Mouse (Mus musculus): ENCODE results near the gene Akna. TPM values are rescaled to one million over a fixed set of nuclear protein-coding genes. Genes with fewer than 3 reads are reported as not detected.
A peak's percentile ranks its signal among the peaks of the same experiment; 100 is the strongest.

Gene Akna
- polyA plus RNA-seq, 1 experiment from 2014 or later = 16.8 TPM

DNA sequence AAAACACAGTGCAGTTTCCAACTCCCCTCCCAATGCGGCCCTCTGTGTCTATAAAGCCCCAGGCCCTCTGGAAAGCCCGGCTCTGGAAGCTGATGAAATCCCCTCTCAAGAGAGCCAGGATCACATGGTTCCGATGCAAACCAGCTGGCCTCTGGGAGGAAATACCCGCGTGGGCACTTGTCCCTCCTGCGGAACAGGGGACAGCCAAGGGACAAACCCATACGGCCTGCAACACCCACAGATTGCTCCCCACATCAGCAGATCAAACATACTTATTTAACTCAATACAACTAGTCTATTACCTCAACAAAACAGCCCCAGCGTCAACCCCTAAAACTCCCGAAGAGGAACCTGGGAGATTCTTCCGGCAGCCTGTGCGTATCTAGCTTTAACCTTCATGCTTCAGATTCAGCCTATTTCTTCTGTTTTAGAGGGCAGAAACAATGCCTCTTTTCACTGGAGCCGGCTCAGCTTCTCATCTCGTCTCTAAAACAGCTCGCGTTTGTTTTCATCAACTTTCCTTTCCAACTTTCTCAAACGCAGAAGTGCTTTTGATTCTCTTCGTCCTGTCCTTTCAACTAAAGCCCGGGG lies 6.3 kb upstream of the Akna start:
- no peaks in the 10 kb centered on the region for H3K36me3 ChIP-seq
- no peak for ATAC-seq (ENCODE audit: low FRiP score, low read depth)
- peak overlapping the region; percentile 85 for H3K4me2 ChIP-seq (replicated peaks)
- WGBS = 4% methylated on average over 18 of the region's 18 CpGs
- peak overlapping the region; percentile 56 for H3K4me3 ChIP-seq
- peaks cover 39% of the 10 kb centered on the region for H3K4me1 ChIP-seq
- no peaks in the 10 kb centered on the region for H3K9me3 ChIP-seq
- peak overlapping the region; percentile 73 for H3K27ac ChIP-seq (replicated peaks)
- H3K9ac ChIP-seq (replicated peaks) = peak overlapping the region; percentile 48
- H3K27me3 ChIP-seq = peaks cover 5% of the 10 kb centered on the region; the same call in 1 of the 2 replicates

DNA sequence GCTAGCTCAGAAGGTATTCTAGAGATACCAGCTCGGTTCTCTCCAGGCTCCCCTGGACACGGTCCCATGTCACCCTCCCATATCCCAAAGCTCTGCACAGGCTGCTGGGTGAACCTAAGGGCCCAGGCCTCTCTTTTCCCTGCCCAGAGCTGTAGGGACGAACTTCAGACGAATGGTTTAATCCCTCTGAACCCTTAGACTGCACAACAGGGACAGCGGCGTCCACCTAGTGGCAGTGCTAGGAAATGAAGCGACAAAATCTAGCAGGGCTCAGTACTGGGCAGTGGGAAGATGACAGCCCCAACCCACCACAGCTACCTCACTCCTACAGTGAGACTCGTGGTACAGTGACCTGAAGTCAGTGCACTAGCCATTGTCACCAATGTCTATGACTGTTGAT lies 5.5 kb upstream of the Akna start:
- Histone ChIP-seq H3K36me3 (no peaks in the 10 kb centered on the region), H3K4me3 (peak overlapping the region; percentile 56), H3K27ac (replicated peaks) (peak overlapping the region; percentile 27; the same call in 1 of the 2 replicates), H3K27me3 (peaks cover 5% of the 10 kb centered on the region; the same call in 1 of the 2 replicates), H3K9me3 (no peaks in the 10 kb centered on the region), H3K4me2 (replicated peaks) (peak overlapping the region; percentile 85), H3K9ac (replicated peaks) (no peak overlapping the region; the same call in 1 of the 2 replicates), H3K4me1 (peaks cover 47% of the 10 kb centered on the region)
- 5% methylated on average over 8 of the region's 8 CpGs for WGBS
- peak; percentile 53 for ATAC-seq (ENCODE audit: low FRiP score, low read depth)

GRCm38 (mm10) chr4:63408247-63408646 lies 5.1 kb upstream of the Akna start:
- no peaks in the 10 kb centered on the region for H3K9me3 ChIP-seq
- 0 out of 2 replicates have a peak, but pooled peaks have one; percentile 0 for ATAC-seq (ENCODE audit: low FRiP score, low read depth)
- H3K27me3 ChIP-seq = peaks cover 5% of the 10 kb centered on the region; the same call in 1 of the 2 replicates
- H3K4me1 ChIP-seq = peaks cover 51% of the 10 kb centered on the region
- no peak overlapping the region; the same call in 1 of the 2 replicates for H3K9ac ChIP-seq (replicated peaks)
- peak overlapping the region; percentile 85 for H3K4me2 ChIP-seq (replicated peaks)
- WGBS = 76% methylated on average over 7 of the region's 7 CpGs
- H3K4me3 ChIP-seq = peak overlapping the region; percentile 56
- H3K27ac ChIP-seq (replicated peaks) = peak overlapping the region; percentile 27; the same call in 1 of the 2 replicates
- no peaks in the 10 kb centered on the region for H3K36me3 ChIP-seq

GRCm38 (mm10) chr4:63405683-63406082 lies 2.5 kb upstream of the Akna start:
- Histone ChIP-seq H3K9me3 (no peaks in the 10 kb centered on the region), H3K4me1 (peaks cover 71% of the 10 kb centered on the region), H3K4me3 (no peak overlapping the region), H3K36me3 (no peaks in the 10 kb centered on the region), H3K27me3 (no peaks in the 10 kb centered on the region; the same call in 1 of the 2 replicates), H3K9ac (replicated peaks) (no peak overlapping the region), H3K27ac (replicated peaks) (peak overlapping the region; percentile 50; the same call in 1 of the 2 replicates), H3K4me2 (replicated peaks) (no peak overlapping the region)
- ATAC-seq (ENCODE audit: low FRiP score, low read depth) = no peak
- WGBS = 53% methylated on average over 4 of the region's 4 CpGs

DNA sequence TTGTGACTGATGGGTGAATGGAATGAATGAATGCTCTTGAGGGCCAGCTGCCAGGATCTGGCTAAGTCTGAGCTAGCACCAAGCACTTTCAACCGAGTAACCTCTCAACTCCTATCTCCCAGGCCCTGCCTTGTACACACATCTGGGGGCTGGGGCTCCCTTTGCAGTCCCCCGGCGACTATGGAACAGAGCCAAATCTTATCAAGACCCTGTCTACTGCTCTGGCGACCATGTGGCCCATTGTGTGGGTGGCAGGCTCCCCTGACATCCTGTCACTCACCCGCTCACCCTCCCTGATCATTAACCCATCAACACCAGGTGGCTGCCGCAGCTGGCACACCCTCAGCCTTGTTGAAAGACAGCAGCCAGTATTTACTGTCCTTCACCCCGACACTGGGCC lies 1.9 kb upstream of the Akna start:
- no peak overlapping the region for H3K4me3 ChIP-seq
- peak; percentile 4; the same call in 1 of the 2 replicates for ATAC-seq (ENCODE audit: low FRiP score, low read depth)
- no peaks in the 10 kb centered on the region for H3K9me3 ChIP-seq
- H3K9ac ChIP-seq (replicated peaks) = no peak overlapping the region
- WGBS = 37% methylated on average over 7 of the region's 7 CpGs
- no peak overlapping the region for H3K4me2 ChIP-seq (replicated peaks)
- H3K27me3 ChIP-seq = no peaks in the 10 kb centered on the region; the same call in 1 of the 2 replicates
- peak overlapping the region; percentile 50; the same call in 1 of the 2 replicates for H3K27ac ChIP-seq (replicated peaks)
- H3K36me3 ChIP-seq = no peaks in the 10 kb centered on the region
- H3K4me1 ChIP-seq = peaks cover 73% of the 10 kb centered on the region

DNA sequence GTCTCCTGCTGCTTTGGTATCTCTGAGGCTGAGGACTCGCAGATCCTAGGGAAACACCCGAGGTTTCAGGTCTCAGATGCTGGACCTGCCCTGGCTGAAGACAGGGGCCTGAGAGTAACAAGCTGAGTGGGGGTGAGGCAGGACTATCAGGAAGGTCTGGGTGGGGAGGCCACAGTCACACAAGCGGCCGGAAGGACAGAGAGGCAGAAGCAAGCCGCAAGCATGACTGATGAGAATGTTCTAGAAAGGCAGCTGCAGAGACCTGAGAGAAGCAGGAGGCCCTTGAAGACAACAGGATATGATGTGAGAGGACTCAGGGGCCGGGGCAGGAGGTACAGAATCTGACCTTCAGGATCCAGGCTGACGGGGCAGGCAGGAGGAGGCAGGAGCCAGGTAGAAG lies 1.1 kb upstream of the Akna start:
- ATAC-seq (ENCODE audit: low FRiP score, low read depth) = no peak
- peaks cover 79% of the 10 kb centered on the region for H3K4me1 ChIP-seq
- no peak overlapping the region for H3K9ac ChIP-seq (replicated peaks)
- H3K27ac ChIP-seq (replicated peaks) = no peak overlapping the region
- H3K9me3 ChIP-seq = no peaks in the 10 kb centered on the region
- H3K4me2 ChIP-seq (replicated peaks) = no peak overlapping the region
- H3K27me3 ChIP-seq = no peaks in the 10 kb centered on the region; the same call in 1 of the 2 replicates
- no peak overlapping the region for H3K4me3 ChIP-seq
- WGBS = 88% methylated on average over 7 of the region's 7 CpGs
- no peaks in the 10 kb centered on the region for H3K36me3 ChIP-seq

DNA sequence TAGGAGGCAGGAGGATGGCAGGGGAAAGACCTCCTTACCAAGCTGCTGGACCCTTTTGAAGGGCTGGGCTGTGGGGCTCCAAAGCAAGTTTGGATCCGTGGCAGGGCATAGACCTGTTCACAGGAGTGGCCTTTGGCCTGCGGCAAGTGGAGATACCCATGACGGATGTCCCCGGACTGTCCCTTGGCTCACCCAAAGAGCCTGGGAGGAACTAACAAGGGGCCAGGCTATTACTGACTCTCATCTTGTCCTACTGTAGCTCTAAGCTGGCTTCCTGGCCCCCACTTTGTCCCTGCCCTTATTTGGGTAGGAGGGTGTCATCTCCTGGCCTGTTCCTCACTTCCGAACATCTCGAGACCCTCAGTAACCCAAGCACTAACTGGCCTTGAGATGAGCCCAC lies 596 bp downstream of the Akna start:
- ATAC-seq (ENCODE audit: low FRiP score, low read depth) = peak; percentile 2
- peaks cover 67% of the 10 kb centered on the region for H3K4me1 ChIP-seq
- WGBS = 75% methylated on average over 6 of the region's 6 CpGs

DNA sequence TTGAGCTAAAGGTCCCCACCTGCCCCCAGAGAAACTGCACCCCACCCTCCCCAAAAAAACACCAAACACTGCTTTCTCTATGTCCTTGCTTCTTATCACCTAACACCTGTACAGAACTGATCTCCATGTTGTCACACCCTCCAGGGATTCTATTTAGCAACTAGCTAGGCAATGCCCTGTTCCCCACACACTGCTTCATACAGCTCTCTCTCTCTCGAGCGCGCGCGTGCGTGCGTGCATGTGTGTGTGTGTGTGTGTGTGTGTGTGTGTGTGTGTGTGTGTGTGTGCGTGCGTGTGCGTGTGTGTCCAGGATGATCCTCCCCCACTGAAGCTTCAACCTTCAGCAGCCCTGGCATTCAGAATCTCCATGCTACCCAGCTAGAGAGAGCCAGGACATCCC lies 1.1 kb downstream of the Akna start:
- 95% methylated on average over 10 of the region's 10 CpGs for WGBS
- Histone ChIP-seq H3K27me3 (no peaks in the 10 kb centered on the region; the same call in 1 of the 2 replicates), H3K4me3 (no peak overlapping the region), H3K9ac (replicated peaks) (peak overlapping the region; percentile 47; the same call in 1 of the 2 replicates), H3K4me2 (replicated peaks) (peak overlapping the region; percentile 44), H3K9me3 (no peaks in the 10 kb centered on the region), H3K4me1 (peaks cover 67% of the 10 kb centered on the region), H3K36me3 (0 out of 2 replicates have a peak, but pooled peaks cover 6% of the 10 kb centered on the region), H3K27ac (replicated peaks) (no peak overlapping the region)
- no peak for ATAC-seq (ENCODE audit: low FRiP score, low read depth)

More for the DNA sequence above, 596 bp downstream of the Akna start:
- Histone ChIP-seq H3K9ac (replicated peaks) (peak overlapping the region; percentile 47), H3K9me3 (no peaks in the 10 kb centered on the region), H3K27me3 (no peaks in the 10 kb centered on the region; the same call in 1 of the 2 replicates), H3K27ac (replicated peaks) (peak overlapping the region; percentile 81), H3K4me3 (peak overlapping the region; percentile 27), H3K36me3 (0 out of 2 replicates have a peak, but pooled peaks cover 2% of the 10 kb centered on the region), H3K4me2 (replicated peaks) (peak overlapping the region; percentile 44)

DNA sequence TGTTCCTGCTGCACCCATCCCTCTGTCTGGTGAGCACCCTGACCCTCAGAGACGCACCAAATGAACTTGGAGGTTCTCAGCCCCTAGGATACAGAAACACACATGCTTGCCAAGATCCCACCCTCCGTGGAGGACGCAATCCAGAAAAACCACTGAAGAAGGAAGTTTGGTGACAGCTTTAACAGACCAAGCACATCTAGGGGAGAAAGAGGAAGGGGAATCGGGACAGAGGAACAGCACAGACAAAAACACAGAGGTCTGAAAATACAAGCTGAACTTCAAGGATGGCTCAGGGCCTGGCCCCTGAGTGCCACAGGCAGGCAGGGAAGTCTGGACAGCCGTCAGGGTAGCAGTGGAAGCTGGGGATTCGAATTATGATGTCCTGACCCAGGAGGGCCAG lies 1.5 kb downstream of the Akna start:
- H3K36me3 ChIP-seq = 0 out of 2 replicates have a peak, but pooled peaks cover 6% of the 10 kb centered on the region
- no peaks in the 10 kb centered on the region for H3K9me3 ChIP-seq
- no peak overlapping the region for H3K4me3 ChIP-seq
- no peak overlapping the region for H3K9ac ChIP-seq (replicated peaks)
- no peak for ATAC-seq (ENCODE audit: low FRiP score, low read depth)
- no peak overlapping the region for H3K27ac ChIP-seq (replicated peaks)
- peaks cover 65% of the 10 kb centered on the region for H3K4me1 ChIP-seq
- WGBS = 84% methylated on average over 6 of the region's 6 CpGs
- H3K4me2 ChIP-seq (replicated peaks) = peak overlapping the region; percentile 2; the same call in 1 of the 2 replicates
- H3K27me3 ChIP-seq = no peaks in the 10 kb centered on the region; the same call in 1 of the 2 replicates

DNA sequence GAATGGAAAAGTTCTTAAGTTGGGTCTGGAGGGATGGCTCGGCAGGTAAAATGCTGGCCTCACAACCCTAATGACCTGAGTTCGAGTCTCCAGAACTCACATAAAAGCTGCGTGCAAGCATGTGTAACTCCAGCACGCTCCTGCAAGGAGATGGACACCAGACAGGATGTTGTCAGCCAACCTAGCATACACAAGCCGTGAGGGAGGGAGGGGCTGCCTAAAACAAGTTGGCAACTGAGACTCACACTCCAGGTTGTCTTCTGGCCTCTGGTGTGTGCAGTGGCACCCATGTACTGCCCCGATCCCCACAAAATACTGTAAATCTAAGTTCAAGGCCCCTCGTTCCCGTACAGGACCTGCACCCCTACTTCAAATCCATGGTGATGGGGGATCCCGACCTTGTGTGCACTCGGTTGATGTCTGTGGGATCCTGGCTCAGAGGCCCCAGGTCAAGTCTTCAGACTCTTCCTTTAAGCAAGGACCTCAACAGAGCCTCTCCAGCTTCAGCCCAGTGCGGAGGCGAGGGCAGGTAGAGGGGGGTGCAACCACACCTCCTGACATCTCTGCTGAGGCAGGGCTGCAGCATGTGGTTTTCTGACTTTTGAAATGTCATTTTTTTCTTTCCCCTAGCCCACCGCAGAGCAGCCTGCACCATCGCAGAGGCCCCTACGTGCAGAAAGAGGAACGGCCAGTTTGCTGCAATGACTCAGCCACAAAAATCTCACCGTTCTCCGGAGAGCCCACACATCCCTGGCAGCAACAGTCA lies 2.4 kb downstream of the Akna start:
- H3K27ac ChIP-seq (replicated peaks) = no peak overlapping the region
- H3K9ac ChIP-seq (replicated peaks) = no peak overlapping the region
- 90% methylated on average over 18 of the region's 18 CpGs for WGBS
- no peak for ATAC-seq (ENCODE audit: low FRiP score, low read depth)
- H3K9me3 ChIP-seq = no peaks in the 10 kb centered on the region
- no peaks in the 10 kb centered on the region for H3K27me3 ChIP-seq
- H3K4me1 ChIP-seq = peaks cover 56% of the 10 kb centered on the region
- H3K4me2 ChIP-seq (replicated peaks) = no peak overlapping the region
- H3K36me3 ChIP-seq = peaks cover 6% of the 10 kb centered on the region; the same call in 1 of the 2 replicates
- no peak overlapping the region for H3K4me3 ChIP-seq

- H3K27me3 ChIP-seq = no peaks in the 10 kb centered on the region
- H3K4me3 ChIP-seq = no peak overlapping the region
- no peak overlapping the region for H3K9ac ChIP-seq (replicated peaks)
- no peak overlapping the region for H3K4me2 ChIP-seq (replicated peaks)
- no peak for ATAC-seq (ENCODE audit: low FRiP score, low read depth)
- H3K4me1 ChIP-seq = peaks cover 48% of the 10 kb centered on the region
- H3K9me3 ChIP-seq = no peaks in the 10 kb centered on the region
- peaks cover 14% of the 10 kb centered on the region for H3K36me3 ChIP-seq
- H3K27ac ChIP-seq (replicated peaks) = no peak overlapping the region
- WGBS = 64% methylated on average over 8 of the region's 8 CpGs
Observed at GRCm38 (mm10) chr4:63399691-63400270, 3.4 kb downstream of the Akna start.

Measured in midbrain, embryonic 12.5 days (tissue).